Mouse (Mus musculus): ENCODE measurements around the gene 3425401B19Rik. TPM values are rescaled to one million over a fixed set of nuclear protein-coding genes. Genes with fewer than 3 reads are reported as not detected.

The 3425401B19Rik gene
- polyA plus RNA-seq (2014; fragmentation: Nextera tagmentation; extraction: Ambion mirVana) = not detected in 2 replicates

DNA sequence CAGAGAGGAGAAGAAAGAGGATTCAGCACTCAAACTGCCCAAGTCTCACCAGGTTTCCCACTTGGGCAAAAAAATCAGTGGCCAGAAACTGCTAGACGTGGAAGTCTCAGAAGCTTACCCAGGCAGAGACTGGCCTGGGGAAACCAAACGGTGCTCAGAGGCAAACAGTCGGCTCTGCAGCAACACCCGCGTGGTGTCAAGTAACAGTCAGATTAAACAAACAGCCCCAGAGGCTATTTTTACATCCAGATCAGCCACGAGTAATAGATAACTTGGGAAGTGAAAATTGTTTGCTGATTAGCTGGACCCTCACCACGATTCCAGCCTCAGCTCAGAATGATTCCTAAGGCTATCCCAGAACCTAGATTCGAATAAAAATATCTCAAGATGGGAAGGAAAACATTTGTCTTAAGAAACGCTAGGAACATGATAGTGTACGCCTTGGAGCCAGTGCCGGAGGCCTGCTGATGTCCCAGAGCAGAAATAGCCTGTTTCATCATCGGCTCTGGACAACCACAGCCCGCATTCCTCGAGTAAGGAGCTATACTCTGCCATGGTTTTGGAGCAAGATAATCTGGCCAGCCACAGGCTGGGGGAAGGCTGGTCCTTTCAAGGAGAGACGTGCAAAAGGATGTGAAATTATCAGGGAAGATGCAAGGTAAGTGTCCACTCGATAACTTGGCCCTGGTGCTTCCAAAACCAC is at the start of gene 3425401B19Rik:
Gene 3425401B19Rik, minus strand, starts transcription at position 170 of the 703 bp plus-strand sequence.
- H3K36me3 ChIP-seq (ENCODE audit: control insufficient read depth, insufficient read depth, low read length) = no peaks in the 10 kb centered on the region
- H3K4me1 ChIP-seq (ENCODE audit: control insufficient read depth, insufficient read depth, low read length) = 0 out of 2 replicates have a peak, but pooled peaks cover 2% of the 10 kb centered on the region
- no peak within 1 kb of the TSS for H3K9ac ChIP-seq (ENCODE audit: low read length)
- DNase-seq (ENCODE audit: low spot score, missing footprints) = no peak
- no peak for ATAC-seq (ENCODE audit: low FRiP score)
- H3K4me2 ChIP-seq = no peak within 1 kb of the TSS
- no peaks in the 10 kb centered on the region for H3K9me3 ChIP-seq (ENCODE audit: control insufficient read depth, low read length)
- H3K4me3 ChIP-seq (ENCODE audit: low read depth, low read length) = no peak within 1 kb of the TSS
- no peak within 1 kb of the TSS for H3K27ac ChIP-seq (ENCODE audit: low read depth, low read length)
- no peaks in the 10 kb centered on the region for H3K27me3 ChIP-seq (ENCODE audit: control insufficient read depth, insufficient read depth, low read length)
- WGBS = 67% methylated on average over 16 of the region's 16 CpGs

GRCm38 (mm10) chr14:32732961-32733360 is 47.9 kb upstream of the 3425401B19Rik start:
- Histone ChIP-seq H3K27me3 (ENCODE audit: control insufficient read depth, insufficient read depth, low read length) (no peaks in the 10 kb centered on the region), H3K4me2 (no peak overlapping the region), H3K9me3 (ENCODE audit: control insufficient read depth, low read length) (no peaks in the 10 kb centered on the region), H3K9ac (ENCODE audit: low read length) (no peak overlapping the region), H3K27ac (ENCODE audit: low read depth, low read length) (no peak overlapping the region), H3K4me3 (ENCODE audit: low read depth, low read length) (no peak overlapping the region), H3K4me1 (ENCODE audit: control insufficient read depth, insufficient read depth, low read length) (no peaks in the 10 kb centered on the region), H3K36me3 (ENCODE audit: control insufficient read depth, insufficient read depth, low read length) (no peaks in the 10 kb centered on the region)
- WGBS = 31% methylated on average over 6 of the region's 6 CpGs
- ATAC-seq (ENCODE audit: low FRiP score) (no peak), DNase-seq (ENCODE audit: low spot score, missing footprints) (no peak)

DNA sequence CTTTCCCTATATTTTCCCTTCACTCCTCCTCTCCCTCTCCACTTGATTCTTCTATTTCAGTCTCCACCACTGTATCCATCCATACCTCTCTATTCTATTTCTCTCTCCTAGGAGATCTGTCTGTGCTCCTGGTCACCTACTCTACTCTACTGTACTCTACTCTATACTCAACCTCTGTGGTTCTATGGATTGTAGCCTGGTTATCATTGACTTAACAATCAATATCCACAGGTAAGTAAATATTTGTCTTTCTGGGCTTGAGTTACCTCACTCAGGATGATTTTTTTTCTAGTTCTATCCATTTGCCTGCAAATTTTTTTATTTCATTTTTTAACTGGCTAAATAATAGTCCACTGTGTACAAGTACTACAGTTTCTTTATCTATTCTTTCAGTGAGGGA is 41.8 kb upstream of the 3425401B19Rik start:
- Histone ChIP-seq H3K36me3 (ENCODE audit: control insufficient read depth, insufficient read depth, low read length) (no peaks in the 10 kb centered on the region), H3K9me3 (ENCODE audit: control insufficient read depth, low read length) (no peaks in the 10 kb centered on the region)
- no peak for DNase-seq (ENCODE audit: low spot score, missing footprints)

GRCm38 (mm10) chr14:32721461-32721860 is 36.4 kb upstream of the 3425401B19Rik start:
- H3K4me2 ChIP-seq = no peak overlapping the region
- H3K4me3 ChIP-seq (ENCODE audit: low read depth, low read length) = no peak overlapping the region
- DNase-seq (ENCODE audit: low spot score, missing footprints) = no peak
- WGBS = 48% methylated on average over 1 of the region's 1 CpGs
- H3K27ac ChIP-seq (ENCODE audit: low read depth, low read length) = no peak overlapping the region
- no peaks in the 10 kb centered on the region for H3K9me3 ChIP-seq (ENCODE audit: control insufficient read depth, low read length)
- H3K9ac ChIP-seq (ENCODE audit: low read length) = no peak overlapping the region
- no peak for ATAC-seq (ENCODE audit: low FRiP score)
- no peaks in the 10 kb centered on the region for H3K4me1 ChIP-seq (ENCODE audit: control insufficient read depth, insufficient read depth, low read length)
- no peaks in the 10 kb centered on the region for H3K36me3 ChIP-seq (ENCODE audit: control insufficient read depth, insufficient read depth, low read length)
- H3K27me3 ChIP-seq (ENCODE audit: control insufficient read depth, insufficient read depth, low read length) = no peaks in the 10 kb centered on the region

More for the DNA sequence above, 41.8 kb upstream of the 3425401B19Rik start:
- H3K9ac ChIP-seq (ENCODE audit: low read length) = no peak overlapping the region
- ATAC-seq (ENCODE audit: low FRiP score) = no peak
- no peaks in the 10 kb centered on the region for H3K27me3 ChIP-seq (ENCODE audit: control insufficient read depth, insufficient read depth, low read length)
- no peaks in the 10 kb centered on the region for H3K4me1 ChIP-seq (ENCODE audit: control insufficient read depth, insufficient read depth, low read length)
- H3K4me2 ChIP-seq = no peak overlapping the region
- no peak overlapping the region for H3K4me3 ChIP-seq (ENCODE audit: low read depth, low read length)
- H3K27ac ChIP-seq (ENCODE audit: low read depth, low read length) = no peak overlapping the region

DNA sequence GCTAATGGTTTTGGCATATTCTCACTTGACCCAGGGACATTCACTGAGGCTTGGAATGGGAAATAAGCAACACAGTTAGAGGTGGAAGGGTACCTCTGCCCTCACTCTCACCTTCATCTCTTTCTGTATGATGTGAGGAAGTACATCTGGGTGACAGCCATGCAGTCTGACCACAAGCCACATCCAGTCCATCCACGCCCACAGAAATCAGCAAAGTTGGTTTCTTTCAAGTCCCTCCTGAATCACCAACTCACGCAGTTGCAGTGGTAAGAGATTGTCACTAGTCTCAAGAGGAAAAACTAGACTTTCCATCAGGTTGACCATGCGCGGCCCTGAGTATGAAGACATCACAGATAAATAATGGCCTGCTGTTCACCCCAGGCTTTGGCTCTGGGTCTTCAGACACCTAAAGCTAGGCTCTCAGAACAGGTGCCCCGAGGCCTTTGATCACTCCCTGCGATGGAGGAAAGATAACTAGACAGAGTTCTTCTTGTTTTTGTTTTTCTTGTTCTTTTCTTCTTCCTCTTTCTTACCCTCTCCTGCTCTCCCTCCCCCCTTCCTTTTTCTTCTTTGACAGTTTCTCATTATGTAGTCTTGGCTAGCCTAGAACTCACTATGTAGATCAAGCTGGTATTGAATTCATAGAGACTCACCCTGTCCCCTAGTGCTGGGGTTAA is 31.8 kb upstream of the 3425401B19Rik start:
- no peak for DNase-seq (ENCODE audit: low spot score, missing footprints)
- H3K4me3 ChIP-seq (ENCODE audit: low read depth, low read length) = no peak overlapping the region
- no peaks in the 10 kb centered on the region for H3K9me3 ChIP-seq (ENCODE audit: control insufficient read depth, low read length)
- H3K9ac ChIP-seq (ENCODE audit: low read length) = no peak overlapping the region
- no peaks in the 10 kb centered on the region for H3K4me1 ChIP-seq (ENCODE audit: control insufficient read depth, insufficient read depth, low read length)
- H3K27ac ChIP-seq (ENCODE audit: low read depth, low read length) = no peak overlapping the region
- no peak overlapping the region for H3K4me2 ChIP-seq
- 89% methylated on average over 6 of the region's 6 CpGs for WGBS
- no peak for ATAC-seq (ENCODE audit: low FRiP score)
- H3K36me3 ChIP-seq (ENCODE audit: control insufficient read depth, insufficient read depth, low read length) = no peaks in the 10 kb centered on the region
- H3K27me3 ChIP-seq (ENCODE audit: control insufficient read depth, insufficient read depth, low read length) = no peaks in the 10 kb centered on the region

DNA sequence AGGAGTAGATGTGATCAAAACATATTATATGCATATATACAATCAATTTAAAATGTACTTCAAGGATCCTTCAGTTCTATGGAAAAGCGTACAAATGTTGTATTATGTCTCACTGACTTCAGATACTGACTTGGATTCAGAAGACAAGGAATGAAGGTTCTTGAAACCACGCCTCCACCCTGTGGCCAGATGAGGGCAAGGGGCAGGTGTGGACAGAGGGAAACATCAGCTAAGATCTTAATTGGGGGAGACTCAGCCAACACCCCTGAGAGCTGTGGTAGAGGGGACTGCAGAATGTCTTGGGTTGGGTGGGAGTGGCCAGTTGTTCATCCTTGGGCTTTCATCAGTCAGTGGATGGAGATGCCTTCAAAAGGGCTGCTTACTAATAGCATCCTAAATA is 30.4 kb upstream of the 3425401B19Rik start:
- no peak for DNase-seq (ENCODE audit: low spot score, missing footprints)

GRCm38 (mm10) chr14:32715076-32715475 is 30.0 kb upstream of the 3425401B19Rik start:
- no peak overlapping the region for H3K27ac ChIP-seq (ENCODE audit: low read depth, low read length)
- H3K4me1 ChIP-seq (ENCODE audit: control insufficient read depth, insufficient read depth, low read length) = no peaks in the 10 kb centered on the region
- no peak overlapping the region for H3K4me2 ChIP-seq
- H3K36me3 ChIP-seq (ENCODE audit: control insufficient read depth, insufficient read depth, low read length) = no peaks in the 10 kb centered on the region
- 86% methylated on average over 6 of the region's 6 CpGs for WGBS
- no peak for DNase-seq (ENCODE audit: low spot score, missing footprints)
- no peak overlapping the region for H3K9ac ChIP-seq (ENCODE audit: low read length)
- ATAC-seq (ENCODE audit: low FRiP score) = no peak
- no peak overlapping the region for H3K4me3 ChIP-seq (ENCODE audit: low read depth, low read length)
- no peaks in the 10 kb centered on the region for H3K27me3 ChIP-seq (ENCODE audit: control insufficient read depth, insufficient read depth, low read length)
- no peaks in the 10 kb centered on the region for H3K9me3 ChIP-seq (ENCODE audit: control insufficient read depth, low read length)

More for the DNA sequence above, 30.4 kb upstream of the 3425401B19Rik start:
- Histone ChIP-seq H3K4me3 (ENCODE audit: low read depth, low read length) (no peak overlapping the region), H3K9me3 (ENCODE audit: control insufficient read depth, low read length) (no peaks in the 10 kb centered on the region), H3K27ac (ENCODE audit: low read depth, low read length) (no peak overlapping the region), H3K4me1 (ENCODE audit: control insufficient read depth, insufficient read depth, low read length) (no peaks in the 10 kb centered on the region), H3K27me3 (ENCODE audit: control insufficient read depth, insufficient read depth, low read length) (no peaks in the 10 kb centered on the region), H3K9ac (ENCODE audit: low read length) (no peak overlapping the region), H3K4me2 (no peak overlapping the region), H3K36me3 (ENCODE audit: control insufficient read depth, insufficient read depth, low read length) (no peaks in the 10 kb centered on the region)
- WGBS = 89% methylated on average over 2 of the region's 2 CpGs
- no peak for ATAC-seq (ENCODE audit: low FRiP score)

DNA sequence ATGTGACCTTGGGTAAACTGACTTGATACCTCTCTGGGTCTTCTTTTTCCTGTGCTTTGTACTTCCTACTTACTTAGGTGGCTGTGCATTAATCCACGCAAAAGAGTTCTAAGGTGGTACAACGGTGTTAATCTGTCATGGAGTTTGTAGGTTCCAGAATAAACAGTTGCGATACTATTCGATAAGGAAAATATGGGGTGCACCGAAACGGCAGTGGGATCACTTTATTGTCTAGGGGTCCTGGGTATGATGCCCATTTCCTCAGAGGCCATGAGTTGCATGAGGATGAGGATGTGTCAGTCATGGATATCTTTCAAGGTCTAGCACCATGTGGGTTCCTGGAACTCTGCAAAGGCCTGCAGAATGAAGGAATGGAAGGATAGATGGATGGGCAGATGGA is 24.8 kb upstream of the 3425401B19Rik start:
- WGBS = 93% methylated on average over 6 of the region's 6 CpGs
- Histone ChIP-seq H3K4me3 (ENCODE audit: low read depth, low read length) (no peak overlapping the region), H3K9ac (ENCODE audit: low read length) (no peak overlapping the region), H3K4me1 (ENCODE audit: control insufficient read depth, insufficient read depth, low read length) (no peaks in the 10 kb centered on the region), H3K27ac (ENCODE audit: low read depth, low read length) (no peak overlapping the region), H3K36me3 (ENCODE audit: control insufficient read depth, insufficient read depth, low read length) (no peaks in the 10 kb centered on the region), H3K27me3 (ENCODE audit: control insufficient read depth, insufficient read depth, low read length) (no peaks in the 10 kb centered on the region), H3K9me3 (ENCODE audit: control insufficient read depth, low read length) (no peaks in the 10 kb centered on the region), H3K4me2 (no peak overlapping the region)
- DNase-seq (ENCODE audit: low spot score, missing footprints) (no peak), ATAC-seq (ENCODE audit: low FRiP score) (no peak)

- H3K4me2 ChIP-seq = no peak overlapping the region
- DNase-seq (ENCODE audit: low spot score, missing footprints) (no peak), ATAC-seq (ENCODE audit: low FRiP score) (no peak)
- 78% methylated on average over 7 of the region's 7 CpGs for WGBS
- no peak overlapping the region for H3K4me3 ChIP-seq (ENCODE audit: low read depth, low read length)
- no peaks in the 10 kb centered on the region for H3K9me3 ChIP-seq (ENCODE audit: control insufficient read depth, low read length)
- H3K36me3 ChIP-seq (ENCODE audit: control insufficient read depth, insufficient read depth, low read length) = no peaks in the 10 kb centered on the region
- no peak overlapping the region for H3K27ac ChIP-seq (ENCODE audit: low read depth, low read length)
- no peaks in the 10 kb centered on the region for H3K27me3 ChIP-seq (ENCODE audit: control insufficient read depth, insufficient read depth, low read length)
- no peak overlapping the region for H3K9ac ChIP-seq (ENCODE audit: low read length)
- no peaks in the 10 kb centered on the region for H3K4me1 ChIP-seq (ENCODE audit: control insufficient read depth, insufficient read depth, low read length)
Measured at GRCm38 (mm10) chr14:32708756-32709155, 23.7 kb upstream of the 3425401B19Rik start.

Measured in midbrain, embryonic 11.5 days (tissue).